Mouse (Mus musculus) liver, postnatal 0 days (tissue): ENCODE data around the gene Rars.

Experiments used
- CTCF ChIP-seq: sonication (generic); IDR thresholded peaks from 2 replicates; pipeline ENCODE4 v1.5.1; 2016; ENCODE audit warnings: antibody characterized with exemption, low read depth
- EP300 ChIP-seq: IDR thresholded peaks from 2 replicates; pipeline ENCODE4 v1.6.1; 2016; ENCODE audit warnings: antibody characterized with exemption, low read depth, mild to moderate bottlenecking

DNA sequence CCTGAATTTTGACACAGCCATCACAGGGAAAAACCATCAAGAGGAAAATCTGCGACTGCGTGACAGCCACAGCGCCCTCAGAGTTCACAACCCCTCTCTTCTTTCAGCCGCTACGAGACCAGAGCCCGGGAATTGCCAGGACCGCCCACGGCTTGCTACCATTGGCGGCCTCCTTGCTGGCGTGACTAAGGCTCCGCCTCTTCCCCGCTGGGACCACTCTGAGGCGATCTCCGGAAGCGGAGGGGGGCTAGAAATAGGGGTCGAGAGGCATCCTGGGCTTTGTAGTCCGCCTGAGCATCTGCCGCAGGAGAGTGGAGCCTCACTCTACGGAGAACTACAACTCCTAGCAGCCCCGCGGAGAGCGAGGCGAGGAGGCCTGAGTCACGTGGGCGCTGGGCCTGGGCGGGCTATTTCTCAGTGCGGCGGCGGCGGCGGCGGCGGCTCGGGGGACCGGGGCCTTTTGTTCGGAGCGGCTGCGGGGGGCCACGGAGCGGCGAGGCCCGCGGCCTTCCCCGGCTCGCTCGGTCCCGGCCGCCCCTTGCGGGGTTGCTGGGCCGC, 65.0 kb downstream of the Rars start, which contains the start of gene Pank3:
- TF ChIP-seq CTCF = no peak
- no peak for TF ChIP-seq EP300
